31 mouse cellular contexts compared by ENCODE assay signal in the genomic region with DNA sequence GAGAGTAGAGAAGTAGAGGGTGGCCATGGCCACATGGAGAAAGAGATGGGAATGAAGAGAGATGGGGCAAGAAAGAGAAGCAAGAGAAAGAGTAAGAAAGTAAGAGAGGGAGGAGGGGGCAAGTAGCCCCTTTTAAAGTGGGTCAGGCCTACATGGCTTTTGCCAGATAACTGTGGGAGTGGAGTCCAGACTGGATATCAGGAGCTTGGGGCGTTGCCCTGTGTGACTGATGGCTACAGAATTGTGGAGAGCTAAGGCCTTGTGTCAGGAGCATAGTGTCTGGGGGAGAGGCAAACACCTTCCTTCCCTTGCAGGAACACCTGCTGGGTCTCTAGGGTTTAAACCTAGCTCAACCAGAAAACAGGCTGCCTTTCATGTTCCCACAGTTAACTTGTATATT. TPM values are rescaled to one million over a fixed set of nuclear protein-coding genes. Genes with fewer than 3 reads are reported as not detected.
DNase-seq lines count a peak whose midpoint lies in the region; ATAC-seq and TF ChIP-seq lines count a peak whose summit lies in the region.
"Had no signal": no experiment of that assay in that cellular context is flagged by ENCODE, and none has a peak within 500 bp of the region (broad histone marks: within the 10 kb centered on the region; RNA-seq: fewer than 3 reads in every experiment).

No protein-coding gene starts in this region.

- H3K9me3 ChIP-seq in kidney, embryonic 16.5 days (ENCODE audit: low read length) = no peaks in the 10 kb centered on the region
- H3K9me3 ChIP-seq in stomach, embryonic 15.5 days = no peaks in the 10 kb centered on the region
- H3K9me3 ChIP-seq in stomach, postnatal 0 days (ENCODE audit: control insufficient read depth, low read length) = no peaks in the 10 kb centered on the region
- H3K9me3 ChIP-seq: embryonic facial prominence, embryonic 12.5 days; embryonic facial prominence, embryonic 15.5 days; forebrain, embryonic 10.5 days; forebrain, embryonic 12.5 days; G1E had no signal

- no peak for TF ChIP-seq CTCF in stomach, postnatal 0 days (IDR thresholded peaks at IDR 0.05; ENCODE audit: low read depth)

- H3K36me3 ChIP-seq in kidney, embryonic 16.5 days (ENCODE audit: insufficient read depth, low read length) = no peaks in the 10 kb centered on the region
- H3K36me3 ChIP-seq in stomach, embryonic 15.5 days = no peaks in the 10 kb centered on the region
- no peaks in the 10 kb centered on the region for H3K36me3 ChIP-seq in stomach, postnatal 0 days (ENCODE audit: control insufficient read depth, insufficient read depth, low read length)
- H3K36me3 ChIP-seq: embryonic facial prominence, embryonic 12.5 days; embryonic facial prominence, embryonic 15.5 days; forebrain, embryonic 10.5 days; forebrain, embryonic 12.5 days; G1E had no signal

- no peak overlapping the region for H3K9ac ChIP-seq in kidney, embryonic 16.5 days (replicated peaks; ENCODE audit: low read length)
- H3K9ac ChIP-seq in stomach, embryonic 15.5 days = no peak overlapping the region
- no peak overlapping the region for H3K9ac ChIP-seq in stomach, postnatal 0 days (ENCODE audit: low read length)
- H3K9ac ChIP-seq: embryonic facial prominence, embryonic 12.5 days; embryonic facial prominence, embryonic 15.5 days; forebrain, embryonic 12.5 days had no signal

- no peak overlapping the region for H3K4me2 ChIP-seq in kidney, embryonic 16.5 days (replicated peaks; ENCODE audit: low read depth, low read length)
- H3K4me2 ChIP-seq in stomach, embryonic 15.5 days = no peak overlapping the region
- H3K4me2 ChIP-seq in stomach, postnatal 0 days (replicated peaks; ENCODE audit: low read depth) = no peak overlapping the region
- H3K4me2 ChIP-seq: embryonic facial prominence, embryonic 12.5 days; embryonic facial prominence, embryonic 15.5 days; forebrain, embryonic 12.5 days had no signal

- no peaks in the 10 kb centered on the region for H3K27me3 ChIP-seq in kidney, embryonic 16.5 days (ENCODE audit: insufficient read depth, low read length)
- no peaks in the 10 kb centered on the region for H3K27me3 ChIP-seq in stomach, embryonic 15.5 days (replicated peaks)
- no peaks in the 10 kb centered on the region for H3K27me3 ChIP-seq in stomach, postnatal 0 days (ENCODE audit: control insufficient read depth, insufficient read depth, low read length)
- H3K27me3 ChIP-seq: CH12.LX; embryonic facial prominence, embryonic 12.5 days; embryonic facial prominence, embryonic 15.5 days; forebrain, embryonic 12.5 days; Patski had no signal

- WGBS in kidney, embryonic 16.5 days = 63% methylated on average over 1 of the region's 1 CpGs
- 64% methylated on average over 1 of the region's 1 CpGs for WGBS in stomach, embryonic 15.5 days
- 73% methylated on average over 1 of the region's 1 CpGs for WGBS in stomach, postnatal 0 days

- ATAC-seq in kidney, embryonic 16.5 days (ENCODE audit: low FRiP score, low TSS enrichment) = no peak
- ATAC-seq in stomach, embryonic 15.5 days (ENCODE audit: insufficient read depth, low FRiP score, low read depth) = peak; percentile 58
- ATAC-seq in stomach, postnatal 0 days (ENCODE audit: low FRiP score, low TSS enrichment) = no peak
- ATAC-seq: activated CD4-positive, CD25-positive, alpha-beta regulatory T cell, adult 4 months; CD4-positive, CD25-positive, alpha-beta regulatory T cell, adult 4 months; forebrain, embryonic 14.5 days; forebrain, embryonic 16.5 days; Patski had no signal

- TF ChIP-seq EP300 in stomach, postnatal 0 days (optimal IDR thresholded peaks at IDR 0.05) = no peak

- DNase-seq in embryo, embryonic 10 days (ENCODE audit: low spot score) = peak; percentile 2
- no peak for DNase-seq in embryo, embryonic 10.5 days (ENCODE audit: low spot score)
- DNase-seq in heart, adult 11 months = peak; percentile 63
- no peak for DNase-seq in heart, postnatal 4 days
- no peak for DNase-seq in kidney, adult 8-10 months
- no peak for DNase-seq in stomach, postnatal 0 days (ENCODE audit: low spot score)
- DNase-seq: adrenal gland, adult 8-10 months; adrenal gland, postnatal 14 days; adrenal gland, postnatal 36 days; B cell, adult 2 months; cerebellum, adult 11 months; cerebellum, adult 18-20 months; cerebellum, adult 8-10 months; cerebellum, adult 9-11 months; cerebellum, postnatal 14 days; cerebellum, postnatal 36 days; embryo, embryonic 11 days had no signal

- H3K4me3 ChIP-seq in kidney, embryonic 16.5 days (ENCODE audit: low read length) = no peak overlapping the region
- H3K4me3 ChIP-seq in stomach, embryonic 15.5 days (replicated peaks) = no peak overlapping the region
- no peak overlapping the region for H3K4me3 ChIP-seq in stomach, postnatal 0 days (ENCODE audit: low read depth, low read length)
- H3K4me3 ChIP-seq: embryonic facial prominence, embryonic 12.5 days; embryonic facial prominence, embryonic 15.5 days; erythroblast, embryonic 14.5 days; forebrain, embryonic 10.5 days; forebrain, embryonic 12.5 days had no signal

- peak overlapping the region; percentile 6; the same call in 1 of the 2 replicates for H3K27ac ChIP-seq in kidney, embryonic 16.5 days (ENCODE audit: low read length)
- H3K27ac ChIP-seq in stomach, embryonic 15.5 days = no peak overlapping the region
- H3K27ac ChIP-seq in stomach, postnatal 0 days (replicated peaks) = no peak overlapping the region
- H3K27ac ChIP-seq: embryonic facial prominence, embryonic 12.5 days; forebrain, embryonic 10.5 days; forebrain, embryonic 12.5 days had no signal

- peaks cover 7% of the 10 kb centered on the region; the same call in 1 of the 2 replicates for H3K4me1 ChIP-seq in kidney, embryonic 16.5 days (ENCODE audit: insufficient read depth, low read length)
- H3K4me1 ChIP-seq in stomach, embryonic 15.5 days = no peaks in the 10 kb centered on the region
- H3K4me1 ChIP-seq in stomach, postnatal 0 days (replicated peaks; ENCODE audit: control insufficient read depth, insufficient read depth) = no peaks in the 10 kb centered on the region
- H3K4me1 ChIP-seq: forebrain, embryonic 12.5 days had no signal

RNA-seq across cellular contexts. Expression of a gene that starts 10.4 kb away (rescaled TPM):
- total RNA-seq in heart, postnatal 4 days (2021) = 1 to 10 TPM; 3.8 to 4.3 TPM
- 22.5 and 26.2 TPM in 2 replicates for polyA plus RNA-seq in kidney, embryonic 16.5 days (2015; fragmentation: Nextera tagmentation; extraction: Ambion mirVana)
- 57.7 and 64.8 TPM in 2 replicates for polyA plus RNA-seq in stomach, embryonic 15.5 days (2015; fragmentation: Nextera tagmentation; extraction: Ambion mirVana)
- 158 and 174 TPM in 2 replicates for polyA plus RNA-seq in stomach, postnatal 0 days (2015; fragmentation: Nextera tagmentation; extraction: Ambion mirVana)
- total RNA-seq: CH12.LX, G1E had no signal
- polyA plus RNA-seq: G1E had no signal

Comparison
In these comparisons a context has a peak if more than half of its experiments do, and no peak if none do; other contexts are left out.
1. DNase-seq: peak in embryo, embryonic 10 days (single experiment) and heart, adult 11 months (single experiment); none in embryo, embryonic 10.5 days (single experiment), heart, postnatal 4 days (single experiment), kidney, adult 8-10 months (0 of 2) and stomach, postnatal 0 days (single experiment).